Mouse (Mus musculus): Measurements from ENCODE around the gene Snx20.

Snx20 gene

DNA sequence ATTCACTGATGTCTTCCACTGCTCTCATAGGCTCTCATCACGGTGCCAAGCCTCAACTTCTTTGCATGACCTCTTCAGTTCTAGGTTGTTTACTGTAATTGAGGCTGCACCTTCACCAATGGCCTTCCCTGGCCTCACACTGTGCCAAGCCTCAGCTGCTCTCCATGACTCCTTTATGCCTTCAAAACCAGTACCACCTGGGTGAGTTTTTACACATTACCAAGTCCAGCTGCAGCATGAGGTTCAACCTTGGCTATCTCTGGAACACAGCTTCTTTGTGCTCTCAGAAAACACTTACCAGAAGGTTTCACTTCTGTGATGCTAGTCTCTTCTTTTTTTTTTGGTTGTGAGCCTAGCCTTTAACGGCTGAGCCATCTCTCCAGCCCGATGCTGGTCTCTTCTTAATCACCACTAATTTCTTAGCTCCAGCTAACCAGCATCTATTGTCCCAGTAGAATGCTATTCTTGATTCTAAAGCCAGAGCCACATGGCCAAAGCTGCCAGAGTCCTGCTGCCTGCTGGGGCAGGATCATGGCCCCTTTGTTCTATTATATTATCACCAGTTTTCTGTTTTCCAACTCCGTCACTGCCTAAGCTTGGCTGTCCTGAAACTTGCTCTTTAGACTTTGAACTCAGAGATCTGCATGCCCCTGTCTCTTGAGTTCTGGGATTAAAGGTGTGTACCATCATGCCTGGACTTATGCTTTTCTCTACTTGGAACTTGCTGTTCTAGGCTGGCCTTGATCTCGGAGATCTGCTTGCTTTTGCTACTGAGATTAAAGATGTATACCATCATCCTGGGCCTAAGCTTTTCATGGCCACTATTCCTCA, 7.0 kb upstream of the Snx20 start:
- no peak for DNase-seq (ENCODE audit: low spot score)

DNA sequence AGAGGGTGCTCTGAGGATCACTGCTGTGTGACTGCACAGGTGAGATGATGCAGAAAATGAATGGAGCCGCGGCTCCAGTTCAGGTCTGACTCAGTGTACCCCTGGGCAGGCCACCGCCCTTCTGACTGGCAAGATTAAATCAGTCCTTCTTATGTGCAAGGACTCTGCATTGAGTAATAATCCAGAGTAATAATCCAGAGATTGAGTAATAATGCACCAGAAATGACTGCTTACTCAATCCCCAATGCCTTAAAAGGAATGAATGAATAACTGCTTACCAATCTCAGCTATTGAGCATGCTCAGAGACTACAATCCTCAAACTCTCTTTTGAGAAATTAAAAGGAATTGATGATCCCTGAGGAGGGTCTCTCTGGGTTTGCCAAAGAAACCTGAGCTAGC, 3.0 kb upstream of the Snx20 start:
- no peak for DNase-seq (ENCODE audit: low spot score)

DNA sequence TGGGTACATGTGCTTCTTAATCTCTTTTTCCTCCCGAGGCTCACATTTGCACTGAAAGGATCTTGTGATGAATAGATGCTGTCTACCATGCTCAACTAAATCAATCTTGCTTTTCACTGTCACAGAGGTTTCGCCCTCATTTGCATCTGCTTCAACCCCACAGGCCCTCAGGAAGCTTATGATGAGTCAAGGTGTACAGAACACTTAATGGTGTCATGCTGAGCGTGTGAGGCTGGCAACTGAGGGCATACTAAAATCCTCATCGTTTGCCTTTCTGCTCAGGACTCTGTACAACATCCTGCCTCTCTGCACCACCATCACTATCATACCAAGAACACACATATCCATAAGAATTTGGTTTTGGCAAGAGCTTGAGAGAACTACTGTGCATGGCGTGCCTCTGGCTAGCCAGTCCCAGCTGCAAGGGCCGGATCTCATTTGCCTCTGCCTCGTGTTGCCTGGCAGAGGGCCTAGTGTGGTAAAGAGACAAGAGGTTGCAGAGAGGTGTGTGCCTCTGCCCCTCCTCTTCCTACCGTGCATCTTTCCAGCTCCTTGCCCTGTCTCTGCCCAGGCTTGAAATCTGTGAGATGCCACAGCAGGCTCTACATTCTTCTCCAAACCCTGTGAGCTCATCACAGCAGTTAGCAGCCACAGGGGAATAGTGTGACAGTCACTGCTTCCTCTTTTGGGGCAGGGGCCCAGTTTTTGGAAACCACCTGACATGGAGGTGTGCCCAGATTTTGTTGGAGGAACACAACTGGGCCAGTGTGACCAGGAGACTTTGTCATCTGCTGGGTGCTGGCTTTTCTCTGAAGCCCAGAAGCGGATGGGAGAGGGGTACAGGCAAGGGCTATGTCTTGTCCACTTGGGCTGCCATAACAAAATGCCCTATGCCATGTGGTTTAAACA, 1.4 kb upstream of the Snx20 start:
- DNase-seq (ENCODE audit: low spot score): no peak

DNA sequence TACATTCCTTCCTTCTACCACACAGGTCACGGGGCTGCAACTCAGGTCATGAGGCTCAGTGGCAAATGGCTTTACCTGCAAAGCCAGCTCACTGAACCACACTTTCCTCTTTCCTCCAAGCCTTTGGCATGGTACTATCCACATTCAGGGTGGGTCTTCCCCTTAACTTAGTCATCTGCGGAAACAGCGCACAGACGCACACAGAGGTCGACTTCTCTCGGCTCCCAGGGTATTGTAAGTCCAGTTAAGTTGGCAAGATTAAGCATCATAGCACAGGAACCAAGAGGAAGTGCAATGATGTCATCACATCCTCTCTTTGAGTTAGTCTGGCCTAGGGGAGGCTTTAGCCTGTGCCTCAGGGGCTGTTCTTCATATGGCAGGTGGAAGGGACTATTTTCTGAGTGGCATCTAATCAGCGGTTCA, 2.6 kb downstream of the Snx20 start:
- no peak for DNase-seq (ENCODE audit: low spot score)

DNA sequence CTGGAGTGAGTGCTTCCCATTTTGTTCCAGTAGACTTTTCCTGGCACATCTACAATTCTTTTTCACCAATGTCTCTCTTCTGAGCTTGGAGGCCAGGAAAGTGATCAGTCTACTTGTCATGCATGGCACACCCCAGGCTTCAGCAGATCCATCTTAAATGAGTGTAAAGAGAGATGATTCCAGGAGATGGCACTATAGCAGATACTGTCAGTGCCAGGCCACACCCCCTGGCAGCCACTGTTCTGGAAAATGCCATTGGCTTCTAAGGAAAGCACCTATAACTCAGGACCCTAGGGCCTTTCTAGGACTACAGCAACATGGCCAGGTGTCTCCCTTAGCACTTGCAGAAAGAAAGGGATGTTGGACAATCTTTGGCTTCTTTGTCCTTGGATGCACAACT, 4.8 kb downstream of the Snx20 start:
- no peak for DNase-seq (ENCODE audit: low spot score)

DNA sequence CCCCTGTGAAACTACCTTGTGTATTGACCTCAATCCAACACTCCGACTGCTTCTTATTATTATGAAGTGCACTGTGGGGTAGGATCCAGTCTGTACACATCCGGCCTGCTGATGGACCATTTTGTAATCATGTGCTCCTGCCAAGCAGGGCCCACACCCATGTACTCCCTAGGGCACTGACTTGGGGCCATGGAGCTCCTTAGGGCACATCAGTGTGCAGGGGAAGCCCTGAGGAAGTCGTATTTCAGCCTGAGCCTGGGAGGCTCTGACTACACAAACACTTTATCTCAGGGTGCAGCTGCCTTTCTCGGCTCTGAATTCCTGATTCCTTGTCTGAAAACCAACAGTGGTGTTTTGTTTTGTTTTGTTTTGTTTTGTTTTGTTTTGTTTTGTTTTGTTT, 5.7 kb downstream of the Snx20 start:
- no peak for DNase-seq (ENCODE audit: low spot score)

DNA sequence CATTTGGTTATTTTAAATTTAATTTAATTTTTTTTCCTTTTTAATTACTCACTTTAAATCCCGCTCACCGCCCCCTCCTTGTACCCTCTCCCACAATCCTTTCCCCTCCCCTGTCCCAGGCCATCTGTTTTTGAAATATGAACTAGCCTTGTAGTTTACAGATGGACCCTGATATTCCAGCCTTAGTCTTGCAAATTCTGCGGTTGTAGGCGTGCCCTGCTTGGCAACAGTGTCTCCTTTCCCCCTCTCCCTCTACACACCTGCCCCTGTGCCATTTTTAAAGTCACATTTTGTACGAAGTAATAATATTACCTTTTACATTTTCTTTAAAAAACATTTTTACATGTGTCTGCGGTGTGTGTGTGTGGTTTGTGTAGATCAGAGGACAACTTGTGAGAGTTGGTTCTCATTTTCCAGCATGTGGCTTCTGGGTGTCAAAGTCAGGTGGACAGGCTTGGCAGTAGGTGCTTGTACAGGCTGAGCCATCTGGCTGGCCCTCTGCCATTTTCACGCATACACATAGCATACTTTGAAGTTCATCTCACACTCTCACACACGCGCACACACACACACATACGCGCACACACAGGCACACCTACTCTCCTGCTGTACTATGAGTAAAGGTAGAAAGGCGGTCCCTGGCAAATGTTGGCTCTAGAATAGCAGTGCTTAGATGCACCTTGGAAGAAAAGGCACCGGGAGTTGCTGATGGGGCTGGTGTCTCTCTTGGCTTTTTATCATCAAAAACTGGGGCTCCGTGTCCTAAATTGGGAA, 7.7 kb downstream of the Snx20 start:
- DNase-seq (ENCODE audit: low spot score): no peak

DNA sequence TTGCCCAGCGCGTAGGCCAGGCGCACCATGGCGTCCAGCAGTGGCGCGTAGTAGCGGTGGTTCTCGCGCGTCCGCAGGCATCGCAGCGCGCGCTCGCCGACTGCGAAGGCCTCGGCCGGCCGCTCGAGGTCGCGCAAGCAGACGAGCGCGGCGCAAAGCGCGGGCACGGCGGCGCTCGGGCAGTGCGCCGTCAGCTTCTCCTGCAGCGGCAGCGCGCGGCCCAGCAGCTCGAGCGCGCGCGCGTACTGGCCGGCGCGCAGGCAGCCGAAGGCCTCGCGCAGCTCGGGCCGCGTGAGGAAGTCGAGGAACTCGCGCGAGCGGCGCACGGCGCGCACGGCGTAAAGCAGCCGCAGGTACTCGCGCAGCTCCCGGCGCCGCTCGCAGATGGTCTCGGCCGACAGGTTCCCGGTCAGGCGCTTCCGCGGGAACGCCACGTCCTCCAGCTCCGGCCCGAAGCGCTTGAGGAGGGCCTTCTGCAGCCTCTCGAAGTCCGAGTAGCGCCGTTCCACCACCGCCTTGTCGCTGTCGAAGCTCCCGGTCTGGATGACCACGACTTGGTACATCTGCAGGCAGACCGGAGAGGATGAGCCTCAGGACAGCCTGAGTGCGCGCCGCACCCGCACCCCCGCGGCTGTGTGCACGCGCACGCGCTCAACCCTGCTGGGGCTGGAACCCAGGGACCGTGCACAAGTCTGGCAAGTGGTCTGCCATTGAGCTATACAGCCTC, 8.5 kb downstream of the Snx20 start:
- no peak for DNase-seq (ENCODE audit: low spot score)

DNA sequence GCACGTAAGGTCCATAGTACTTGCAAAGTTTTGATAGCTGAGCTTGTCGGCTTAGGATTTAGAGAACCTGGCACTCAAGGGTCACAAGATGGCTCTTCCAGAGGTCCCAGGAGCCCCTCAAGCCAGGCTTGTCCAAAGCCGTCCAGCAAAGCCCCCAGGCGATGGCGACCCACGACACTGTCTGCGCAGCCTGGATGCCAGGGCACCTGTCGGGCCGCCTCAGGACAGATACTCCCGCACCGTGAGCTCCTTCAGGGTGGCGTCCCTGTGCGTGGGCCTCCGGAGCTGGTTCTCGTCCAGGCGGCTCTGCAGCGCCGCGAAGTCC, 9.0 kb downstream of the Snx20 start:
- DNase-seq (ENCODE audit: low spot score): no peak

DNA sequence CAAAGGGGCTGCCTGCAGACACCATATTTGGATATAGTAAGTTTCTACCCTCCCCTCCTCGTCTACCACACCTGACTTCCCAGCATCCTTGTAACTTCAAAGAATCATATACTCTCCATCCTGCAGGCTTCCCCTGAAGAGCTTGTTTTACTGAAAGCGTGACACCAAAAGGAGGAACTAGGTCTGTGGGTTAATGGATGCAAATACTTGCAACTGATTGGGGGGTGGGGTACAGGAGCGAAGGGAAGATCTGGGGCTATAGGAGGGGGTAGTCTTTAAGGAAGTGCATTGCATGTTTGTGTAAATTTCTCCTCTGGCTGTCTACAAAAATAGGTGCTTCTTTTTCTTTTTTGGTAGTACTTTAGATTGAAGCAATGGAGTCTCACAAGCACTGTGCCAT, 9.5 kb downstream of the Snx20 start:
- no peak for DNase-seq (ENCODE audit: low spot score)

DNA sequence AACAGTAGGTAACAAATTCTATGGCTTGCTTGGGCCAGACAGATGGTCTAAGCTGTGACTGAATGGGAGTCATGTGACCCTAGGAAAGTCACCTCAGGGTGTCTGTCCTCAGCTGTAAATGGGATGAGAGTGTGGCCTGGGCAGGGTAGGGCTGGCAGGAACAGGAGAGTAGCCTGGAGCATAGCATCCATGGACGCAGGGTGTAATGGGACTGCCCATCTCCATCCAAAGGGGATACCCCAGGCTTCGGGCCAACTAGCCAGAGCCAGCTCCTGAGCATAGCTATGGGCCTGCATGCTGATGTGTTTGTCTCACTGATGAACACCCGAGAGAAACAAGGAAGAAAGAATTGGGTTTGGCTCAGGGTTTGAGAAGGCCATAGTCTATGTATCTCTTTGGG, 11.7 kb downstream of the Snx20 start:
- DNase-seq (ENCODE audit: low spot score): no peak

DNA sequence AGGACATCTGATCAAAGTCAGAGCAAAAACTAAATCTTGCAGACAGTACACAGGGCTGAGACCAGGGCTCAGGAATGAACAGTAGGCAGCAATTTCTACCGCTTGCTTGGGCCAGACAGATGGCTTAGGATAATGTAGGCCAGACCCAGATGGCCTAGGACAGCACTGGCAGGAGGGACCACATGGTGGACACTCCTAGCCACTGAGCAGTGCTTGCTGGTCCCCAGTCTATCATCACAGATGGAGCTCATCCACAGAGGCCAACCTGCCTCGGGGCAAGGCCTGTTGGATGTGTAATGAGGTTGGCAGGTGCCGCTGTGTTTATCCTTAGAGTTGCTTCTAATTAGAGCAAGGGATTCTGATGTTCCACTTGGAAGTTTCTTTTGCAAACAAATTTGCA, 12.6 kb downstream of the Snx20 start:
- no peak for DNase-seq (ENCODE audit: low spot score)

DNA sequence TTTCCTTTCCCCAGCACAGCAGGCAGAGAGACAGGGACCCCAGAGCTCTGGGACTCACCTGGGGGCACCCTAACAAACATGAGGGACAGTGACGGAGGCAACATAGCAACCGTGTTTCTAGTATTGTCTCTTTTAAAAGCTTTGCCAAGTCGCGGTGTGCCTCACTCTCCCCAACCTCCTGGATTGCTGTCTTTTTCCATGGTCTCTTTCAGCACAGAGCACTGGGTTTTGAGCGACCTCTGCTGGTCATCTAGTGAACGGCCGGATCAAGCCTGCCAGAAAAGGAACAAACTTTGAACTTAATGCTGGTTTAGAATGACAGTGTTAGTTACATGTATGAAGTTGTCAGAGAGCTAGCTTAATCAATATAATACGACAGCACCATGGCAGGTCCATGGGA, 14.5 kb downstream of the Snx20 start:
- no peak for DNase-seq (ENCODE audit: low spot score)

DNA sequence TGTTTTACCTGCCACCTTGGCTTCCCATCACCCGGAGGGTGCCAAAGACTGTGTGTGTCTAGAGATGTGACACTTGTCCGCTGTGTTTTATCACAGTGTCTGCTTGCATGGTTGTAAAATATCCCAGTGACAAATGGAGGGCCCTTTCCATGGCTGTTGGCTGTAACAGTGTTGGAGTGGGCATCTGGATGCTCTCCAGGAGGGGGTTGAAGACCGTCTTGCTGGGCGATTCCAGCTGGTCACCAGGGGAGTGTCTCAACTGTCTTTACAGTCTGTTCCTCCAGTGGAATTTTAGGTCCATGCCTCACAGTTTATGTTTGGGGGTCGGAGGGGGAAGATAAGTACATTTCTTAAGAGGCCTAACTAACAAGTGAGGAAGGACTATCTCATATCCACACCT, 15.0 kb downstream of the Snx20 start:
- no peak for DNase-seq (ENCODE audit: low spot score)

DNA sequence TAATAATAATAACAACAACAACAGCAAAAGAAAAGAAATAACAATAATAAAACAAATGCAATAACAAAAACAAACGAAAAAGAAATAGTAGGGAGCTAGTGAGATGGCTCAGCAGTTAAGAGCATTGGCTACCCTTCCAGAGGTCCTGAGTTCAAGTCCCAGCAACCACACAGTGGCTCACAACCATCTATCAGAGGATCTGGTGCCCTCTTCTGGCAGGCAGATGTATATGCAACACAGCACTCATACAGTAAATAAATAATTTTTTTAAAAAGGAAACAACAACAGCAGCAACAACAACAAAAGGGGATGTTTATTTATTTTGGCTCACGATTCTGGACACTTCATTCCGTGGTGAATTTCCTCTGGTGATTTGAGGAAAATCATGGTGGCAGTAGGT, 16.4 kb downstream of the Snx20 start:
- no peak for DNase-seq (ENCODE audit: low spot score)

DNA sequence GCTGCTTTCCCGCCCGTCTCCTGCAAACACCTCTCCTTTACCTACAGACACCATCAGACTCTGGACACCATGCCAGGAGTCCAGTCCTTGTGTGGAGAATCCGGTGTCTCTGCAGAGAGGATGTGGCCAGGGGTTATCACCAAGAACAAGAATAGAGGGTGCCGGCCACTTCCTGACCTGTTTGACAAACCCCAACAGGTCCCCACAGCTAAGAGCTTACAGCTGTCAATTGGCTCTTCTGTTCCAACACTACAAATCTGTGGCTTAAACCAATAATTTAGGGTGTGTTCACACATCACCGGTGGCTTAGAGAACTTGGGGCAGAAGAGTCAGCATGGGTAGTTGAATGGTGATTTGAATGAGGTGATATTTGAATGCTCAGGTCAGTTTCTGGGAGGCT, 17.3 kb downstream of the Snx20 start:
- DNase-seq (ENCODE audit: low spot score): no peak

DNA sequence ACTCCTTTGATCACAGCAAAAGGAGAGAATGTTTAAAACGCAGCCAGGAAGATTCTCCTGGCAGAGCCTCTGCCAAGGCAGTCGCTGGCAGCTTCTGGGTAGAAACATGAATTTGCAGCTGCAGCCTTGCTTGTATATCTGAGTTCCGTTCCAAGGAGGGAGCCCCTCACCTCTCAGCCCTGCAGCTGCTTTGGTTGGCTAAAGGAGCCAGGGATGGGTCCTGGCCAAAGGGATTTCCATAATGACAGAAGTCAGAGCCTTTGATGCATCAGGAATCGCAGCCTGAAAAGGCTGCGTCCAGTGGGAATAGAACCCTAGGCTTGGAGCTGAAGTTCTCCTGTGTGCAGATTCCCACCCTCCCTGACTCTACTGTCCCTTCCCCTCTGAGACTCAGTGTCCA, 20.9 kb downstream of the Snx20 start:
- DNase-seq (ENCODE audit: low spot score): no peak

DNA sequence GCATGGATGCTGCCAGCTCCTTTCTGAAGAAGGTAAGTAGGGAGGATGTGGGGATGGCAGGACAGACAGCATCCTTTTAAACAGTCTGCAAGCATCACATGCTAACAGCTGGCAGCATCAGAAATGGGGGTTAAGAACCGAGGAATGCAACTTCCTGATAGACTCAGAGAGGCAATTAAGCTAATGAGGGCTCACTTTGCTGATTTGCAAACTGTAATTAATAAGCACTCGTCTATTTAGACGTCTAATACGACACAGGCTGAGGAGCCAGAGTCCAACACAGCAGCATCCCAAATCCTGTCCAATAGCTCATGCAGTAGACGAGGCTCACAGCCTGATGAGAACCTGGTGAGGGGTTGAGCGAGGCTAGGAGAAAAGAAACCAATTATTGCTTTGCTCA, 25.7 kb downstream of the Snx20 start:
- DNase-seq (ENCODE audit: low spot score): no peak

DNA sequence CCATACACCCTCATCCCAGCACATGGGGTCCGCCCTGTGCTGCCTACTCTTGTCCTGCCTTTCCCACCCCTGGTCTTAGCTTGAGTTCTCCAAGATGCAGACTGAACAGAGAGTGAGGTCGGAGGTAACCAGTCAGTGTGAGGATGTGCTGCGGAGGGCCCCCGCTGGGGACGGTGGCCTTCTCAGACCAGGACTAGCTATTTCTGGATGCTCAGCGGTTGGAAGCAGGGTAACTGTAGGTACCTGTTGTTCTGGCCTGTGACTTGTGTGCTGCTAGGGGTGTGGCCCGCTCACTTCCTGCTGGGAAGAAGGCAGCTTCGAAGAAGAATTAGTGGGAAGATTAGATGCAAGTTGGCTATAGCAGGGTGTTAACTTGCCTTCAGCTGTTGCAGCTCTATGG, 26.9 kb downstream of the Snx20 start:
- no peak for DNase-seq (ENCODE audit: low spot score)

DNA sequence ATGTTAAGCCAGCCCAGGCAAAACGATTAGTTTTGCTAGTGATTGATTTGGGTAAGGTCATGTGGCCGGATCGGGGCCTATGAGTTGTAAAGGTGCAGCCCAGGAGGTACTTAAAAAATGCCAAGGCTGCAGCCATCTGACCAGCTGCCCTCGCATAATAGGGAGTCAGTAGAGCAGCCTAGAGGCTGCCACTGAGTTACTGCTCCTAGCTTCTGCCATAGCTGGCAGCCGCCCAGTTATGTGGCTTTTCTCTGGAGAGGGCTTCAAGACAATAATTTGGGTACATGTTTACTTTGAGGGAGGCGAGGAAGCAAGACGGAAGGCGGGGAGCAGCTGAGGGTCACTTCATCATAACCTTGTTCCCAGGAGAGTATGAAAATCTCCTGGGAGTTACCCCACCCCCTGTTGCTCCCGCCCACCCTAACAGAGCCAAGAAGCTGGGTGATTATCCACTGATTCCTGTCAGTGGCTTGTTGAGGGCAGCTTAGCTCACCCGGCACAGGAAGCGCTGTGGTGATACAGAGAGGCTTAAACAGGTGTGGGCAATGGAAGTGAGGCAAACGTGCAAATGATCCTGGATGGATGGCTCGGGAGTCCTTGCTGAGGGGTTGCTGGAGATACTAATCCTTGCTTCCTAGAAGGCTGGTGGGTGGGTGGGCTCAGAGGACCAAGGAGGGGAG, 30.4 kb downstream of the Snx20 start:
- no peak for DNase-seq (ENCODE audit: low spot score)
